Mouse (Mus musculus) thymus, adult 2 months (tissue): ENCODE measurements around the gene Adcy3.

Experiments
- CTCF ChIP-seq: fragments of 200-500 bp; IDR thresholded peaks from 2 replicates; pipeline ENCODE4 v1.5.1; 2012; ENCODE audit warnings: mild to moderate bottlenecking, control low read depth, low read length, moderate library complexity, borderline replicate concordance; ENCODE audit not compliant: control insufficient read depth, poor library complexity, insufficient read depth; ENCODE audit errors: extremely low read depth
- POLR2A ChIP-seq: fragments of 200-500 bp; IDR thresholded peaks from 2 replicates; pipeline ENCODE4 v1.6.1; 2012; ENCODE audit warnings: mild to moderate bottlenecking, low read length, control low read depth, moderate library complexity; ENCODE audit not compliant: control insufficient read depth, poor library complexity, insufficient read depth; ENCODE audit errors: extremely low read depth

GRCm38 (mm10) chr12:4212908-4213307, 80.0 kb downstream of the Adcy3 start:
- TF ChIP-seq POLR2A (no peak), CTCF (no peak)
